Comparison of ENCODE assay signal across 8 mouse cellular contexts in genomic region chr13:91741280-91742047, GRCm38 (mm10). TPM values are rescaled to one million over a fixed set of nuclear protein-coding genes. Genes with fewer than 3 reads are reported as not detected.
DNase-seq lines count a peak whose midpoint lies in the region; ATAC-seq and TF ChIP-seq lines count a peak whose summit lies in the region.

TSS of gene Acot12 (plus strand) at chr13:91741512.

- no peaks in the 10 kb centered on the region for H3K9me3 ChIP-seq in forebrain, embryonic 14.5 days (replicated peaks; ENCODE audit: control insufficient read depth, low read length)
- no peaks in the 10 kb centered on the region for H3K9me3 ChIP-seq in hindbrain, embryonic 11.5 days (ENCODE audit: control insufficient read depth, low read length)
- H3K9me3 ChIP-seq in limb, embryonic 10.5 days (replicated peaks), result no peaks in the 10 kb centered on the region
- H3K9me3 ChIP-seq in midbrain, postnatal 0 days (ENCODE audit: low read length), result no peaks in the 10 kb centered on the region

- H3K4me2 ChIP-seq in forebrain, embryonic 14.5 days (ENCODE audit: low read length), result peak within 1 kb of the TSS; percentile 69
- H3K4me2 ChIP-seq in hindbrain, embryonic 11.5 days (replicated peaks; ENCODE audit: low read depth, low read length), result peak within 1 kb of the TSS; percentile 84
- peak within 1 kb of the TSS; percentile 90 for H3K4me2 ChIP-seq in midbrain, postnatal 0 days (ENCODE audit: low read depth, low read length, poor library complexity, severe bottlenecking)

- peak within 1 kb of the TSS; percentile 37 for H3K4me3 ChIP-seq in forebrain, embryonic 14.5 days (ENCODE audit: low read depth, low read length)
- H3K4me3 ChIP-seq in hindbrain, embryonic 11.5 days (ENCODE audit: low read depth, low read length), result peak within 1 kb of the TSS; percentile 36
- peak within 1 kb of the TSS; percentile 59 for H3K4me3 ChIP-seq in limb, embryonic 10.5 days
- peak within 1 kb of the TSS; percentile 44 for H3K4me3 ChIP-seq in midbrain, postnatal 0 days (ENCODE audit: low read depth, low read length)

- H3K36me3 ChIP-seq in forebrain, embryonic 14.5 days (ENCODE audit: control insufficient read depth, insufficient read depth, low read length), result no peaks in the 10 kb centered on the region
- no peaks in the 10 kb centered on the region for H3K36me3 ChIP-seq in hindbrain, embryonic 11.5 days (ENCODE audit: control insufficient read depth, insufficient read depth, low read length)
- no peaks in the 10 kb centered on the region for H3K36me3 ChIP-seq in limb, embryonic 10.5 days
- H3K36me3 ChIP-seq in midbrain, postnatal 0 days (ENCODE audit: insufficient read depth, low read length), result no peaks in the 10 kb centered on the region

- WGBS in forebrain, embryonic 14.5 days, result 10% methylated on average over 45 of the region's 45 CpGs
- 7% methylated on average over 45 of the region's 45 CpGs for WGBS in hindbrain, embryonic 11.5 days
- WGBS in limb, embryonic 10.5 days, result 9% methylated on average over 45 of the region's 45 CpGs
- 8% methylated on average over 45 of the region's 45 CpGs for WGBS in midbrain, postnatal 0 days

- no peaks in the 10 kb centered on the region for H3K27me3 ChIP-seq in forebrain, embryonic 14.5 days (replicated peaks; ENCODE audit: control insufficient read depth, insufficient read depth, low read length)
- H3K27me3 ChIP-seq in hindbrain, embryonic 11.5 days (ENCODE audit: control insufficient read depth, insufficient read depth, low read length), result no peaks in the 10 kb centered on the region
- H3K27me3 ChIP-seq in limb, embryonic 10.5 days (ENCODE audit: low read depth, poor library complexity, severe bottlenecking), result peaks cover 29% of the 10 kb centered on the region
- no peaks in the 10 kb centered on the region for H3K27me3 ChIP-seq in midbrain, postnatal 0 days (ENCODE audit: insufficient read depth, low read length)

- peak; percentile 71 for ATAC-seq in forebrain, embryonic 14.5 days
- ATAC-seq in hindbrain, embryonic 11.5 days (ENCODE audit: low FRiP score), result peak; percentile 88
- ATAC-seq in midbrain, postnatal 0 days (ENCODE audit: low FRiP score), result peak; percentile 75

- peaks cover 3% of the 10 kb centered on the region; the same call in 1 of the 2 replicates for H3K4me1 ChIP-seq in forebrain, embryonic 14.5 days (ENCODE audit: control insufficient read depth, insufficient read depth, low read length)
- no peaks in the 10 kb centered on the region for H3K4me1 ChIP-seq in hindbrain, embryonic 11.5 days (replicated peaks; ENCODE audit: control insufficient read depth, insufficient read depth, low read length)
- H3K4me1 ChIP-seq in limb, embryonic 10.5 days, result peaks cover 7% of the 10 kb centered on the region
- H3K4me1 ChIP-seq in midbrain, postnatal 0 days (ENCODE audit: insufficient read depth, low read length), result no peaks in the 10 kb centered on the region

- intact Hi-C loops in heart, postnatal 25 days (cut with DNase I), result no loop called here

- H3K9ac ChIP-seq in forebrain, embryonic 14.5 days (ENCODE audit: low read length), result peak within 1 kb of the TSS; percentile 58
- H3K9ac ChIP-seq in hindbrain, embryonic 11.5 days (ENCODE audit: low read depth, low read length), result peak within 1 kb of the TSS; percentile 48; the same call in 1 of the 2 replicates
- peak within 1 kb of the TSS; percentile 47 for H3K9ac ChIP-seq in midbrain, postnatal 0 days (replicated peaks; ENCODE audit: low read length, poor library complexity, severe bottlenecking)

- peak; percentile 93 for DNase-seq in heart, adult 11 months
- DNase-seq in heart, postnatal 25 days (ENCODE audit: low spot score), result no peak
- DNase-seq in cerebellum, adult 11-12 months, result peak; percentile 54
- DNase-seq in forebrain, embryonic 14.5 days (ENCODE audit: low spot score), result peak; percentile 37
- DNase-seq in hindbrain, embryonic 11.5 days (ENCODE audit: low spot score), result peak; percentile 55
- DNase-seq in limb, embryonic 10.5 days (ENCODE audit: low spot score), result peak; percentile 52
- DNase-seq in midbrain, postnatal 0 days (ENCODE audit: low spot score), result peak; percentile 48
- DNase-seq in B cell, adult 2 months, result no peak

- no peak within 1 kb of the TSS for H3K27ac ChIP-seq in forebrain, embryonic 14.5 days (ENCODE audit: low read depth, low read length)
- H3K27ac ChIP-seq in hindbrain, embryonic 11.5 days (ENCODE audit: low read depth, low read length), result no peak within 1 kb of the TSS; the same call in 1 of the 2 replicates
- peak within 1 kb of the TSS; percentile 70 for H3K27ac ChIP-seq in limb, embryonic 10.5 days
- peak within 1 kb of the TSS; percentile 26; the same call in 1 of the 2 replicates for H3K27ac ChIP-seq in midbrain, postnatal 0 days (ENCODE audit: low read depth, low read length)

- no peak for TF ChIP-seq CTCF in midbrain, postnatal 0 days (IDR thresholded peaks at IDR 0.05)

RNA-seq across cellular contexts. Expression of gene Acot12, which starts in this region (rescaled TPM):
- total RNA-seq in heart, postnatal 25 days (2021), result not detected
- not detected in 2 replicates for polyA plus RNA-seq in forebrain, embryonic 14.5 days (2014; fragmentation: Nextera tagmentation; extraction: Ambion mirVana)
- 0.11 TPM in 1 of 2 replicates, not detected in the other for polyA plus RNA-seq in hindbrain, embryonic 11.5 days (2014; fragmentation: Nextera tagmentation; extraction: Ambion mirVana)
- not detected in 2 replicates for polyA plus RNA-seq in limb, embryonic 10.5 days (2016; fragmentation: Nextera tagmentation; extraction: Ambion mirVana)
- 0.44 and 0.47 TPM in 2 replicates for total RNA-seq in midbrain, postnatal 0 days (2014; rRNA removed)
- polyA plus RNA-seq in midbrain, postnatal 0 days (2015; fragmentation: Nextera tagmentation; extraction: Ambion mirVana), result 0.21 and 0.35 TPM in 2 replicates

Comparison
In these comparisons a context has a peak if more than half of its experiments do, and no peak if none do; other contexts are left out.
1. DNase-seq: peak in heart, adult 11 months (single experiment) and cerebellum, adult 11-12 months (single experiment); none in heart, postnatal 25 days (single experiment) and B cell, adult 2 months (0 of 2).
2. Peak in DNase-seq, ATAC-seq, H3K4me3 ChIP-seq, H3K9ac ChIP-seq and H3K4me2 ChIP-seq in forebrain, embryonic 14.5 days; RNA of the gene not detected or under 1 TPM.
3. Peak in DNase-seq, ATAC-seq, H3K4me3 ChIP-seq, H3K9ac ChIP-seq and H3K4me2 ChIP-seq in hindbrain, embryonic 11.5 days; RNA of the gene not detected or under 1 TPM.
4. Peak in DNase-seq, H3K4me3 ChIP-seq and H3K27ac ChIP-seq in limb, embryonic 10.5 days; RNA of the gene not detected or under 1 TPM.
5. Peak in DNase-seq, ATAC-seq, H3K4me3 ChIP-seq, H3K27ac ChIP-seq, H3K9ac ChIP-seq and H3K4me2 ChIP-seq in midbrain, postnatal 0 days; RNA of the gene not detected or under 1 TPM.
6. Peak in every context shown above with its lines, with median percentiles within 50 percentile points of each other: ATAC-seq, H3K4me2 ChIP-seq, H3K4me3 ChIP-seq and H3K9ac ChIP-seq.